Mouse (Mus musculus) CH12.LX (cell line): ENCODE measurements at regions not wholly inside any gene's neighbourhood (a gene's known extent, or its start where the extent isn't known, plus 50 kb on each side); places are given as distances from the start of the nearest gene placed in this dataset.

Experiments used
- DNase-seq: peaks from one replicate; pipeline ENCODE4 v3.0.0-alpha.2; 2013; ENCODE audit errors: extremely low read depth
- H3K27ac ChIP-seq: 2 replicates; pipeline ENCODE4 v1.5.1; 2012; ENCODE audit warnings: low read depth, mild to moderate bottlenecking, control low read depth, moderate library complexity; ENCODE audit not compliant: insufficient read depth
- H3K27me3 ChIP-seq: replicated peaks from 2 replicates; pipeline ENCODE3; 2012; ENCODE audit warnings: inconsistent platforms
- H3K36me3 ChIP-seq, 2 experiments: replicated peaks in 1 of 2; 2 replicates each; pipeline versions ENCODE3 to v1.6.1; 2012; ENCODE audit warnings: inconsistent platforms in 1 of 2, low read length in 1 of 2, mild to moderate bottlenecking in 1 of 2, mixed read lengths in 1 of 2, moderate library complexity in 1 of 2; ENCODE audit not compliant: control insufficient read depth in 1 of 2, insufficient read depth in 1 of 2
- H3K4me1 ChIP-seq, 2 experiments: 2 replicates each; pipeline ENCODE4 v1.6.1; 2012; ENCODE audit warnings: inconsistent platforms in 1 of 2, moderate library complexity in 1 of 2; ENCODE audit not compliant: insufficient read depth in 2 of 2, control insufficient read depth in 1 of 2
- H3K4me2 ChIP-seq: 2 replicates; pipeline ENCODE4 v1.6.1; 2012; ENCODE audit warnings: low read depth, mild to moderate bottlenecking, control low read depth; ENCODE audit not compliant: poor library complexity, insufficient read depth, severe bottlenecking
- H3K4me3 ChIP-seq, 3 experiments: fragments of 150-350 bp in 1 of 3; sonication (generic) in 1 of 3; replicated peaks in 1 of 3; 2 replicates each; pipeline versions ENCODE3 to v1.5.1; 2011 to 2012; ENCODE audit warnings: low read depth in 2 of 3, low read length in 2 of 3, mild to moderate bottlenecking in 2 of 3, moderate library complexity in 2 of 3, control low read depth in 1 of 3, improper control_type of control experiment in 1 of 3, inconsistent platforms in 1 of 3, mixed read lengths in 1 of 3; ENCODE audit not compliant: poor library complexity in 1 of 3
- H3K79me2 ChIP-seq: replicated peaks from 2 replicates; pipeline ENCODE4 v1.6.1; 2012; ENCODE audit warnings: mild to moderate bottlenecking, moderate library complexity; ENCODE audit not compliant: control insufficient read depth, poor library complexity, insufficient read depth, severe bottlenecking; ENCODE audit errors: extremely low read depth
- H3K9ac ChIP-seq: 2 replicates; pipeline ENCODE4 v1.6.1; 2012; ENCODE audit warnings: low read depth, mild to moderate bottlenecking, control low read depth, moderate library complexity; ENCODE audit not compliant: insufficient read depth
- H3K9me3 ChIP-seq: replicated peaks from 2 replicates; pipeline ENCODE3; 2012; ENCODE audit warnings: low read length, inconsistent platforms, mixed read lengths
- BHLHE40 ChIP-seq: IDR thresholded peaks from 2 replicates; pipeline ENCODE4 v1.6.1; 2011; ENCODE audit warnings: mild to moderate bottlenecking, low read depth, low read length, improper control_type of control experiment
- CHD1 ChIP-seq: IDR thresholded peaks from 2 replicates; pipeline ENCODE4 v1.6.1; 2012; ENCODE audit warnings: low read depth, low read length, improper control_type of control experiment, inconsistent platforms
- CHD2 ChIP-seq: IDR thresholded peaks from 2 replicates; pipeline ENCODE4 v1.6.1; 2011; ENCODE audit warnings: low read length, improper control_type of control experiment
- CTCF ChIP-seq, 2 experiments: IDR thresholded peaks in 1 of 2; conservative IDR thresholded peaks in 1 of 2; 2 replicates each; pipeline ENCODE4 v1.5.1; 2011 to 2012; ENCODE audit warnings: low read depth in 2 of 2, low read length in 2 of 2, improper control_type of control experiment in 1 of 2, inconsistent platforms in 1 of 2, mild to moderate bottlenecking in 1 of 2, moderate library complexity in 1 of 2
- ELF1 ChIP-seq: IDR thresholded peaks from 2 replicates; pipeline ENCODE4 v1.6.1; 2014; ENCODE audit warnings: low read depth, mild to moderate bottlenecking, inconsistent platforms, low read length, improper control_type of control experiment
- GABPA ChIP-seq: IDR thresholded peaks from 2 replicates; pipeline ENCODE4 v1.6.1; 2012; ENCODE audit warnings: low read depth, low read length, improper control_type of control experiment, inconsistent platforms; ENCODE audit not compliant: insufficient replicate concordance
- MAFK ChIP-seq: IDR thresholded peaks from 2 replicates; pipeline ENCODE4 v1.6.1; 2011; ENCODE audit warnings: low read length, improper control_type of control experiment; ENCODE audit not compliant: insufficient replicate concordance
- MAX ChIP-seq: IDR thresholded peaks from 2 replicates; pipeline ENCODE4 v1.6.1; 2011; ENCODE audit warnings: low read length, improper control_type of control experiment
- MAZ ChIP-seq: IDR thresholded peaks from 2 replicates; pipeline ENCODE4 v1.6.1; 2012; ENCODE audit warnings: low read depth, mild to moderate bottlenecking, inconsistent platforms, low read length, improper control_type of control experiment, moderate library complexity
- MEF2A ChIP-seq: IDR thresholded peaks from 2 replicates; pipeline ENCODE4 v1.6.1; 2014; ENCODE audit warnings: low read depth, mild to moderate bottlenecking, inconsistent platforms, low read length, improper control_type of control experiment, borderline replicate concordance
- NELFE ChIP-seq: IDR thresholded peaks from 2 replicates; pipeline ENCODE4 v1.6.1; 2011; ENCODE audit warnings: low read depth, low read length, improper control_type of control experiment
- NRF1 ChIP-seq: IDR thresholded peaks from 2 replicates; pipeline ENCODE4 v1.6.1; 2014; ENCODE audit warnings: low read depth, mild to moderate bottlenecking, inconsistent platforms, low read length, improper control_type of control experiment, moderate library complexity
- POLR2A ChIP-seq: IDR thresholded peaks from 2 replicates; pipeline ENCODE4 v1.6.1; 2011; ENCODE audit warnings: low read depth, mild to moderate bottlenecking, improper control_type of control experiment, low read length
- POLR2AphosphoS2 ChIP-seq: IDR thresholded peaks from 2 replicates; pipeline ENCODE4 v1.6.1; 2011; ENCODE audit warnings: low read depth, low read length, improper control_type of control experiment
- RAD21 ChIP-seq: IDR thresholded peaks from 2 replicates; pipeline ENCODE4 v1.6.1; 2011; ENCODE audit warnings: low read depth, mild to moderate bottlenecking, low read length, improper control_type of control experiment, moderate library complexity
- SIN3A ChIP-seq: IDR thresholded peaks from 2 replicates; pipeline ENCODE4 v1.6.1; 2012; ENCODE audit warnings: low read length, improper control_type of control experiment, inconsistent platforms
- SMC3 ChIP-seq: IDR thresholded peaks from 2 replicates; pipeline ENCODE4 v1.6.1; 2011; ENCODE audit warnings: low read depth, low read length, improper control_type of control experiment
- TCF12 ChIP-seq: IDR thresholded peaks from 2 replicates; pipeline ENCODE4 v1.6.1; 2014; ENCODE audit warnings: low read depth, mild to moderate bottlenecking, inconsistent platforms, low read length, improper control_type of control experiment
- UBTF ChIP-seq: IDR thresholded peaks from 2 replicates; pipeline ENCODE4 v1.6.1; 2012; ENCODE audit warnings: low read depth, mild to moderate bottlenecking, inconsistent platforms, low read length, improper control_type of control experiment, moderate library complexity
- ZMIZ1 ChIP-seq: IDR thresholded peaks from 2 replicates; pipeline ENCODE4 v1.6.1; 2012; ENCODE audit warnings: low read depth, mild to moderate bottlenecking, inconsistent platforms, low read length, improper control_type of control experiment
- ZNF384 ChIP-seq: IDR thresholded peaks from 2 replicates; pipeline ENCODE4 v1.6.1; 2012; ENCODE audit warnings: low read depth, low read length, improper control_type of control experiment, inconsistent platforms
- dilution Hi-C: fragments of 300-500 bp; cut with MboI; formaldehyde crosslinking; loops from 2 replicates; pipeline ENCODE4 v1.14.3; 2020; ENCODE audit warnings: low sequenced_read_pairs; ENCODE audit not compliant: extremely low pct_unique_long_range_greater_than_20kb, extremely low pct_ligation_motif_present
- in situ Hi-C: fragments of 300-500 bp; cut with MboI; formaldehyde crosslinking; loops from 3 replicates; pipeline ENCODE4 v1.14.3; 2019; ENCODE audit warnings: low sequenced_read_pairs, low pct_ligation_motif_present, low pct_unique_long_range_greater_than_20kb, mixed read lengths

DNA sequence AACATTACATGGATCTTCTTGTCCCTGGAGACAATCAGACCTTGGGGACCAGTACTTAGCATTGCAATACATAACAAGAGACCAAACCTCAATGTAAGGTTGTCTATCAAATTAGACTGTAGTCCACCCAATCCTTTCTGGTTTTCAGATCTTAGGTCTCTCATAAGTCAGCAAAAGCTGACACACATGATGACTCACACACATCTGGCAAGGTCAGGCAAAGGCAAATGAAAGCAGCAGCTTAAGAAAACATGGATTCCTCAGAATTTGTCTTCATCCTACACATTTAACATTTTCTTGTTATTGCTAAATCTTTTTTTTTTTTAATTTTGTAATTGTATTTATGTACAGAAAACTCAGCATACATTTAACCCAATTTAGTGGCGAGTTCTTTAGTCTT lies 52.0 kb downstream of the Gm11983 start:
- DNase-seq = no peak
- no peak overlapping the region for H3K4me3 ChIP-seq
- in situ Hi-C loops = no loop called here
- H3K27me3 ChIP-seq = peaks cover 20% of the 10 kb centered on the region
- no peak for TF ChIP-seq MAX
- no peak for TF ChIP-seq ZNF384
- TF ChIP-seq NRF1 = no peak
- TF ChIP-seq, all 38 proteins: peak for 0
- peaks cover 20% of the 10 kb centered on the region for H3K9me3 ChIP-seq
- H3K9ac ChIP-seq = no peak overlapping the region
- H3K36me3 ChIP-seq = no peaks in the 10 kb centered on the region
- H3K27ac ChIP-seq = no peak overlapping the region
- H3K4me2 ChIP-seq = no peak overlapping the region
- peaks cover 0 to 2% of the 10 kb centered on the region in 2 experiments; a peak in 1 of 4 replicates for H3K4me1 ChIP-seq
- H3K79me2 ChIP-seq = no peaks in the 10 kb centered on the region
- dilution Hi-C loops = no loop called here

DNA sequence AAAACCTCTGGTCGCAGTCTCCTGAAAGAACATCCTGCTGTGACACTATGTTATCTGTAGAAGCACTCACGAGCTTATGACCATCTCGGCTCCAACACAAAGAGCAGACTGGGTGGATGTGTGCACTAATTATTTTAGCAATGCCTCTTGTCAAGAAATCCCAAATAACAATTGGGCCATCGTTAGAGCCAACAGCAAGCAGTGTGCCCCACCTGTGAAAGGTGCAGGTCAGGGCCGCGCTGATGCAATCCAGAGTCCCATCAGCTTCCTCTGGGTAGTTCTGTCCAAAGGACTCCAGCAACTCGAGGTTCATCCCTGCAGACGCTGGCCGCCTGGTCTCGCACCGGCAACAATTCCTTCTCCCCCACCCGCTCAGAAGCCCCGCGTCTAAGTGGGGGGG lies 54.6 kb downstream of the Gm11983 start:
- Histone ChIP-seq H3K9ac (no peak overlapping the region), H3K36me3 (no peaks in the 10 kb centered on the region), H3K9me3 (peaks cover 12% of the 10 kb centered on the region), H3K27ac (no peak overlapping the region), H3K4me3 (no peak overlapping the region), H3K79me2 (no peaks in the 10 kb centered on the region), H3K4me2 (no peak overlapping the region), H3K4me1 (peaks cover 0 to 2% of the 10 kb centered on the region in 2 experiments; a peak in 1 of 4 replicates), H3K27me3 (peaks cover 41% of the 10 kb centered on the region)
- in situ Hi-C loops = no loop called here
- dilution Hi-C loops = no loop called here
- DNase-seq = no peak
- TF ChIP-seq RAD21 (no peak), SMC3 (no peak), POLR2AphosphoS2 (no peak), UBTF (no peak), GABPA (no peak), BHLHE40 (no peak), MAZ (no peak), ZNF384 (no peak), POLR2A (no peak), CTCF (conservative IDR thresholded peaks at IDR 0.05 in 1 of 2, IDR thresholded peaks at IDR 0.05 in 1 of 2; ENCODE audit: low read depth in 2 of 2, low read length in 2 of 2) (no peak), ELF1 (no peak), TCF12 (no peak), CHD2 (no peak), SIN3A (no peak), MEF2A (no peak), ZMIZ1 (no peak), MAFK (no peak), NELFE (no peak), CHD1 (no peak)
